Mouse (Mus musculus): ENCODE results near the gene Ino80.

DNA sequence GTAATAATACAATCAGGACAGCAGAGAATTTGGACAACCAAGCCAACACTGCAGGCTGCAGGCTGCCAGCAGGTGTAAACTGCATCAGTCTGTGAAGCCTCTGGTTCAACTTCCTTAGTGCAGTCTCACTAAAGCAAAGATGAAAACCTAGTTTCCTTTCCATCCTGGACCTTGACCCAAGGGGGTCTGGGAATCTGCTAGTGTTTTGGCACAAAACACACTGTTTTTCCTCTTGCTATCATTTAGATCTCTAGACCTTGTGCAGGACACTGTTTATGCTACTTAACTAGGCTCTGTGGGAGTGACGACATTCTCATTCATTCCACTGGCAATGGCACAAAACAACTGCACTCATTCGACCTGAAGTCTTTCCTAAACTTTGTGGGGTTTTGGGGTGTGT lies 65.8 kb downstream of the Ino80 start:
- TF ChIP-seq CTCF (IDR thresholded peaks at IDR 0.05; ENCODE audit: low read depth, low read length) (no peak), POLR2A (IDR thresholded peaks at IDR 0.05; ENCODE audit: borderline replicate concordance, low read depth, low read length) (no peak)
